Mouse (Mus musculus): ENCODE measurements around the gene Socs7.

GRCm38 (mm10) chr11:97415712-97416636 is 53.6 kb downstream of the Socs7 start:
- TF ChIP-seq CTCF (IDR thresholded peaks at IDR 0.05; ENCODE audit: low read depth, low read length) (no peak), POLR2A (IDR thresholded peaks at IDR 0.05; ENCODE audit: insufficient read depth, low read length) (no peak), EP300 (IDR thresholded peaks at IDR 0.05; ENCODE audit: insufficient read depth, low read depth, low read length) (no peak)
